Mouse (Mus musculus) lung, postnatal 0 days (tissue): ENCODE results near the gene Cpsf7. TPM values are rescaled to one million over a fixed set of nuclear protein-coding genes. Genes with fewer than 3 reads are reported as not detected.
A peak's percentile ranks its signal among the peaks of the same experiment; 100 is the strongest.

Experiments used
- ATAC-seq: fragments of 200-750 bp; cut with Nextera tagmentation; 2 replicates; pipeline ENCODE4 v1.8.0; 2017; ENCODE audit warnings: moderate library complexity
- DNase-seq: peaks from one replicate; pipeline ENCODE4 v3.0.0-alpha.2; 2016; ENCODE audit warnings: low spot score
- H3K27ac ChIP-seq: fragments of 300-500 bp; sonication (generic); 2 replicates; pipeline ENCODE4 v1.5.1; 2014; ENCODE audit warnings: antibody characterized with exemption, mild to moderate bottlenecking, low read length, mixed read lengths
- H3K27me3 ChIP-seq: fragments of 300-500 bp; sonication (generic); replicated peaks from 2 replicates; pipeline ENCODE4 v1.6.1; 2014; ENCODE audit warnings: low read length, mixed read lengths; ENCODE audit not compliant: insufficient read depth
- H3K36me3 ChIP-seq: fragments of 300-500 bp; sonication (generic); 2 replicates; pipeline ENCODE4 v1.6.1; 2014; ENCODE audit warnings: low read length, mixed read lengths; ENCODE audit not compliant: insufficient read depth
- H3K4me1 ChIP-seq: fragments of 300-500 bp; sonication (generic); 2 replicates; pipeline ENCODE4 v1.6.1; 2014; ENCODE audit warnings: antibody characterized with exemption, low read depth, low read length, mixed read lengths; ENCODE audit not compliant: insufficient read depth
- H3K4me2 ChIP-seq: fragments of 300-500 bp; sonication (generic); replicated peaks from 2 replicates; pipeline ENCODE4 v1.6.1; 2014; ENCODE audit warnings: low read depth, mild to moderate bottlenecking, low read length, moderate library complexity, mixed read lengths
- H3K4me3 ChIP-seq: fragments of 300-500 bp; sonication (generic); 2 replicates; pipeline ENCODE4 v1.5.1; 2014; ENCODE audit warnings: low read depth, low read length
- H3K9ac ChIP-seq: fragments of 300-500 bp; sonication (generic); replicated peaks from 2 replicates; pipeline ENCODE4 v1.6.1; 2014; ENCODE audit warnings: low read depth, mild to moderate bottlenecking
- H3K9me3 ChIP-seq: fragments of 300-500 bp; sonication (generic); 2 replicates; pipeline ENCODE4 v1.6.1; 2016; ENCODE audit warnings: low read length, mixed read lengths
- CTCF ChIP-seq: IDR thresholded peaks from 2 replicates; pipeline ENCODE4 v1.5.1; 2016; ENCODE audit warnings: antibody characterized with exemption, mild to moderate bottlenecking
- EP300 ChIP-seq: IDR thresholded peaks from 2 replicates; pipeline ENCODE4 v1.6.1; 2016; ENCODE audit warnings: antibody characterized with exemption, mild to moderate bottlenecking, control low read depth
- WGBS: fragments of 180-500 bp; shearing (Covaris S2); extraction: QIAGEN DNeasy Blood & Tissue Kit; methylation state at CpG from one replicate; pipeline ENCODE4 v1.1.7; 2014; 5-methylcytosine and 5-hydroxymethylcytosine counted together
- polyA plus RNA-seq: library from polyadenylated mRNA; unstranded; fragments of >200 nt; fragmentation: Nextera tagmentation; extraction: Ambion mirVana; gene quantifications from 2 replicates; pipeline ENCODE4 v1.2.1, GENCODE M21; 2015

Cpsf7 gene
- polyA plus RNA-seq, 1 experiment from 2014 or later, result 20.0 TPM

DNA sequence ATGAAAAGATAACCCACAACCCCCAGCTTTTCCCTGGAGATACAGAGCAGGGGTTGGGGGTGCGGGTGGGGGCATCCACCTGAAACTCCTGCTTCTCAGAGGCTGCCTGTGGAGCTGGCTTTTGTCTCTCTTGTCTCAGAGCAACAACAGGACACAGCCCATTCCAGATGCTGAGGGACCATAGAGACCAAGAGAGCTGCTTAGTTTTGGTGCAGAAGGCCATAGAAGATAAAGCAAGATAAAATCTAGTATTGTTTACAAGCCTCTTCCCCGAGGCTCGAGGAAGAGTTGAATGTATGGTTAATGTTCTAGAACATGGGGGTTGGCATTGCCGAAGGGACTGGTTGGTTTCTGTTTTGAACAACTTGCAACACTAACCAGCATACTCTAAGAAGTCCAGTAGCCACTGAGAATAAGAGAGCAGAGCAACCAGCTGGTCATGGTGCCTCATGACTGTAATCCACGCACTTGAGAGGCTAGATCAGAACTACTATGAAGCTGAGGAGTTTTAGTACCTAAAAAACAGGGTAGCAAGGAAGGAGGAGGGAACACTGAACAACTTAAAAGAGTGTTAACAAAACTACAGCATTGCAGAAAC is 1.5 kb upstream of the Cpsf7 start:
- no peaks in the 10 kb centered on the region for H3K36me3 ChIP-seq
- no peak overlapping the region for H3K27ac ChIP-seq
- H3K4me1 ChIP-seq, result peaks cover 8% of the 10 kb centered on the region; the same call in 1 of the 2 replicates
- ATAC-seq, result no peak
- H3K4me2 ChIP-seq, result no peak overlapping the region
- TF ChIP-seq CTCF, result no peak
- TF ChIP-seq EP300, result no peak
- 57% methylated on average over 5 of the region's 5 CpGs for WGBS
- no peaks in the 10 kb centered on the region for H3K9me3 ChIP-seq
- H3K9ac ChIP-seq, result no peak overlapping the region
- no peak for DNase-seq
- no peak overlapping the region for H3K4me3 ChIP-seq
- H3K27me3 ChIP-seq, result no peaks in the 10 kb centered on the region

- peak overlapping the region; percentile 94 for H3K4me3 ChIP-seq
- WGBS, result 1% methylated on average over 19 of the region's 19 CpGs
- H3K4me1 ChIP-seq, result peaks cover 8% of the 10 kb centered on the region; the same call in 1 of the 2 replicates
- TF ChIP-seq EP300, result no peak
- TF ChIP-seq CTCF, result no peak
- H3K36me3 ChIP-seq, result no peaks in the 10 kb centered on the region; the same call in 1 of the 2 replicates
- H3K9me3 ChIP-seq, result no peaks in the 10 kb centered on the region
- DNase-seq (no peak), ATAC-seq (no peak; the same call in 1 of the 2 replicates)
- H3K27ac ChIP-seq, result peak overlapping the region; percentile 99
- peak overlapping the region; percentile 98 for H3K9ac ChIP-seq
- no peaks in the 10 kb centered on the region for H3K27me3 ChIP-seq
- peak overlapping the region; percentile 69 for H3K4me2 ChIP-seq
Measured at GRCm38 (mm10) chr19:10524784-10525105, 321 bp upstream of the Cpsf7 start.

- H3K4me1 ChIP-seq, result peaks cover 8% of the 10 kb centered on the region; the same call in 1 of the 2 replicates
- DNase-seq (peak; percentile 84), ATAC-seq (no peak)
- H3K27me3 ChIP-seq, result no peaks in the 10 kb centered on the region
- no peaks in the 10 kb centered on the region; the same call in 1 of the 2 replicates for H3K36me3 ChIP-seq
- H3K9ac ChIP-seq, result peak within 1 kb of the TSS; percentile 98
- TF ChIP-seq EP300 (no peak), CTCF (peak; percentile 70)
- H3K27ac ChIP-seq, result peak within 1 kb of the TSS; percentile 99
- H3K4me2 ChIP-seq, result peak within 1 kb of the TSS; percentile 69
- H3K4me3 ChIP-seq, result peak within 1 kb of the TSS; percentile 94
- WGBS, result under 1% methylated on average over 11 of the region's 11 CpGs
- no peaks in the 10 kb centered on the region for H3K9me3 ChIP-seq
Measured at GRCm38 (mm10) chr19:10525910-10526309, 844 bp downstream of the Cpsf7 start, which contains the start of gene Sdhaf2. Gene Sdhaf2 (minus strand): TSS chr19:10526142.

DNA sequence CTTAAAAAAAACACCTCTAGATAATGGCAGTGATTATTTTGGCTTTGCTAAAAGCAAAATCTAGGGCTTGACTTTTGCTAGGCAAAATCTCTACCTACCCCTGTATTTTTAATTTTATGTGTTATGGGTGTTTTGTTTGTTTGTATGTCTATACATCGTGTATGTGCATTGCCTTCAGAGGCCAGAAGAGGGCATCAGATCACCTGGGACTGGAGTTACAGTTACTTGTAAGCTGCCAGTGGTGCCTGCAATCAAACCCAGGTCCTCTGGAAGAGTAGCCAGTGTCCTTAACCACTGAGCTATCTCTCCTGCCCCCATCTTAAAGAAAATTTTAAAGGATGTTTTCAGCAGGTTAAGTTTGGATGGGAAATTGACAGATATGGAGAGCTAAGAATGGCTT is 5.0 kb downstream of the Cpsf7 start:
- peaks cover 10% of the 10 kb centered on the region for H3K36me3 ChIP-seq
- 88% methylated on average over 1 of the region's 1 CpGs for WGBS
- DNase-seq, result no peak

GRCm38 (mm10) chr19:10539454-10539853 is 14.4 kb downstream of the Cpsf7 start:
- no peak for DNase-seq
- H3K4me3 ChIP-seq, result no peak overlapping the region
- 97% methylated on average over 5 of the region's 5 CpGs for WGBS
- no peak overlapping the region for H3K4me2 ChIP-seq
- TF ChIP-seq EP300 (no peak), CTCF (no peak)
- H3K36me3 ChIP-seq, result peaks cover 38% of the 10 kb centered on the region
- H3K27ac ChIP-seq, result no peak overlapping the region
- no peaks in the 10 kb centered on the region for H3K27me3 ChIP-seq
- no peak overlapping the region for H3K9ac ChIP-seq
- H3K9me3 ChIP-seq, result no peaks in the 10 kb centered on the region
- H3K4me1 ChIP-seq, result no peaks in the 10 kb centered on the region
- ATAC-seq, result no peak

More for the DNA sequence above, 5.0 kb downstream of the Cpsf7 start:
- Histone ChIP-seq H3K9ac (no peak overlapping the region), H3K4me3 (no peak overlapping the region), H3K4me1 (peaks cover 8% of the 10 kb centered on the region; the same call in 1 of the 2 replicates), H3K27ac (no peak overlapping the region), H3K9me3 (no peaks in the 10 kb centered on the region), H3K27me3 (no peaks in the 10 kb centered on the region), H3K4me2 (no peak overlapping the region)
- no peak for ATAC-seq
- TF ChIP-seq EP300 (no peak), CTCF (peak; percentile 18; the same call in 1 of the 2 replicates)

- peak within 1 kb of the TSS; percentile 65 for H3K4me3 ChIP-seq
- H3K4me2 ChIP-seq, result peak within 1 kb of the TSS; percentile 73
- peak within 1 kb of the TSS; percentile 51 for H3K9ac ChIP-seq
- DNase-seq (peak; percentile 93), ATAC-seq (peak; percentile 99)
- H3K27me3 ChIP-seq, result no peaks in the 10 kb centered on the region
- TF ChIP-seq CTCF, result peak; percentile 27
- 0 out of 2 replicates have a peak, but pooled peaks have one; percentile 43 for TF ChIP-seq EP300
- H3K9me3 ChIP-seq, result no peaks in the 10 kb centered on the region
- H3K36me3 ChIP-seq, result peaks cover 4% of the 10 kb centered on the region; the same call in 1 of the 2 replicates
- peaks cover 7% of the 10 kb centered on the region; the same call in 1 of the 2 replicates for H3K4me1 ChIP-seq
- WGBS, result 1% methylated on average over 40 of the region's 43 CpGs
- H3K27ac ChIP-seq, result peak within 1 kb of the TSS; percentile 74
Measured at GRCm38 (mm10) chr19:10555624-10556510, 30.8 kb downstream of the Cpsf7 start, which contains the start of gene Tmem216. Gene Tmem216 (minus strand): TSS chr19:10556238.
